Mouse (Mus musculus) megakaryocyte-erythroid progenitor cell, adult 5-6 weeks (primary cell): Measurements from ENCODE around the gene 1700024P04Rik. TPM values are rescaled to one million over a fixed set of nuclear protein-coding genes. Genes with fewer than 3 reads are reported as not detected.

ENCODE experiments used
- ATAC-seq: replicated peaks from 2 replicates; pipeline ENCODE4 v1.8.0; 2016; ENCODE audit warnings: mild to moderate bottlenecking, inconsistent platforms; ENCODE audit not compliant: severe bottlenecking, poor library complexity, low FRiP score, low TSS enrichment
- total RNA-seq, 2 experiments: library from RNA; stranded (forward) in 1 of 2; stranded (reverse) in 1 of 2; fragments of 200-1000, 215-1000 nt in 1 of 2; fragments of >200 nt in 1 of 2; fragmentation: Nextera tagmentation in 1 of 2; gene quantifications; 2 replicates each; pipeline ENCODE4 v1.2.3; 2014 to 2017

Gene 1700024P04Rik
- total RNA-seq, 2 experiments from 2014 or later = not detected

DNA sequence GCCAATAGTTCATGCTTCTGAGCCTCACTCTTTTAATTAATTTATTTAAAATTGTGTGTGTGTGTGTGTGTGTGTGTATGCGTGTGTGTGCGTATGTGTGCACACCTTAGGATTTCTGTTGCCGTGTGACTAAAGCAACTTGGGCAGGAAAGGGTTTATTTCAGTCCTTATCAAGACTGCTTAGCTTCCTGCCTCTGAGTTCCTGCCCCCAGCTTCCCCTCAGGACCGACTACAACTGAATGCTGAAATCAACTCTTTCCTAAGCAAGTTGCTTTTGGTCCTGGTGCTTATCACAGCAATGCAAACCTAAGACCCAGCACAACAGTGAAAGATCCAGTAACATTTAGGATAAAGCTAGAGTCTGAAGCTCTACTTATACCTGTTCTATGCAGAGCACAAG, 15.8 kb downstream of the 1700024P04Rik start:
- no peak for ATAC-seq

DNA sequence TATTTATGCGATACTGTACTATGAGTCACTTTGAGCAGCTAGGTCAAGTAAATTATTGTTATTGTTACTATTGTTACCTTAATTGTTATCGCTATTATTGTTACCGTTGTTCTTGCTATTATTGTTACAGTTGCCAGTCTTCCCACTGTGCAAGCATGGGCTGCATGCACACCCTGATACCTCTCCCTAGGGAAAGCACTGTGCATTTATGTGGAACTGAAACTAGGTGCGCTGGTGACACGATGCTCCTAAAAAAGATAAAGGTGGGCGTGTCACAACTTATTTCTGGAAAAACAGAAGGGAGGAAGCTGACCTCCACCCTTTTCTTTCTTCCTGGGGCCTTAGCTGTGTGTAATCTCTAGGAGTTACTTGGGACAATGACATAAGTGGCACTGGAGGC, 16.4 kb downstream of the 1700024P04Rik start:
- ATAC-seq = no peak

DNA sequence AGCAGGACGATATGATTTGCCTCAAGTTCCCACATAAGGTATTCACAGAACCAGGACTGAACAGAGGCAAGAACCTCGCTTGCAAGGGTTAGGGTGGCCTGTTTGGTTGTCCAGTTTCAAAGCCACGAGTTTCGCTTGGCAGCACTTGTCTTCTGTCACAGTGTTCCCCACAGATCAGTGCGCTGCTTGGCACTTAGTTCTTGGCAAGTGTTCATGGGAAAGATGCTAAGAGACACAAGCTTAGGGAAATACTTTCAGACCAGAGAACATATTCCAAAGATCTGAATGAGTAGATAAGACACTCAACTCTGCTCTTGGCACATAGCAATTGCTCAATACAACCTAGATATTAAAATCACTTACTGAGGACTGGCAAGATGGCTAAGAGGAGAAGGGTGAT, 17.8 kb downstream of the 1700024P04Rik start:
- no peak for ATAC-seq

DNA sequence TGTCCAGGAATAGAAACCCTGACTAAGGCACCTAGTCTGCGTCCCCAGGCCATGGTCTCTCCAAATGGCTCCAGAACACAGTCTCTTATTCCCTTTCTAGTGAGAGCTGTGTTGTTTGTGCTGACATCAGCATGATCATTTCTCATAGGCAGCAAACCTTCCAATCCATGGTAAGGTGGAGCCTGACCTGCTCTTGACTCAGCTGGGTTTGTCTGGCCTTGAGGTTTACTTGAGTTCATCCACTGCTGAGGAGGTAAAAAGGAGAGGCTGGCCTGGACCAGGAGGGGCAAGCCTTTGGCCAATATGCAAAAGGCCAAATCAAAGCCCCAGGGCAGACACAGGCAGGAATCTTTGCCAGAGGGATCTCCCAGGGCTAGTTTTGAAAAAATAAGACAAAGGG, 20.8 kb downstream of the 1700024P04Rik start:
- no peak for ATAC-seq

DNA sequence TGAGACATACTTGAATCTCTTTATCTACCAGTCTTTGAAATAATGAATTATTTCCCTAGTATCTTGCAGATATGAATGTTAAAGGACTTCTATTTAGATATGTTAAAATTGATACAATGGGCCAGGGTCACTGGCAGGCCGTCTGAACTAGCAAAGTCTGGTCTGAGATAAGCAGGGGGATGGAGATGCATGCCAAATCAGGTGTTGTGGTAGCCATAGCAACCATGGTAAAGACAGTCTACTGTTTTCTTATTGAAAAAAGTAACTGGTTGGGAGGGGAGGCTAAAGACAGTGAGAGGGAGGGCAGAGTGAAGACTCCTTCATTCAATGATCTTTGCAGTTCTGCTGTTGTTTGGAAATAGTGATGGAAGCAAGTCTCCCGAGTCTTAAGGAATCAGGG, 26.2 kb downstream of the 1700024P04Rik start:
- ATAC-seq = no peak

DNA sequence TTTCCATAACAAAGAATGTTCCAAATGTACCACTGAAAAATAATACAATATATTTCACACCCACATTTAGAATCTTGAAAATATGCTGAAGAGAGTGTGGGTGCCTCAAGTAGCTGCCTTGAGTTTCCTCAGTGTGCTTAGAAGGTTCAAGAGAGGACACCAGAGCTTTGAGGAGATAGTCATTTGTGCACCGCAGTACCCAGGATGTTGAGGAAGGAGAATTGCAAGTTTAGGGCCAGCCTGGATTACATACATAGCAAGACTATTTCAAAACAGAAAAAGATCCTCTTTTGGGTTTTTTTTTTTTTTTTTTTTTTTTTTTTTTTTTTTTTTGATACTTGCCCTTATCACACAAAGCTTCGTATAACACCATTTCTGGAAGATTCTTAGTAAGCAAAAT, 28.2 kb downstream of the 1700024P04Rik start:
- ATAC-seq = no peak

DNA sequence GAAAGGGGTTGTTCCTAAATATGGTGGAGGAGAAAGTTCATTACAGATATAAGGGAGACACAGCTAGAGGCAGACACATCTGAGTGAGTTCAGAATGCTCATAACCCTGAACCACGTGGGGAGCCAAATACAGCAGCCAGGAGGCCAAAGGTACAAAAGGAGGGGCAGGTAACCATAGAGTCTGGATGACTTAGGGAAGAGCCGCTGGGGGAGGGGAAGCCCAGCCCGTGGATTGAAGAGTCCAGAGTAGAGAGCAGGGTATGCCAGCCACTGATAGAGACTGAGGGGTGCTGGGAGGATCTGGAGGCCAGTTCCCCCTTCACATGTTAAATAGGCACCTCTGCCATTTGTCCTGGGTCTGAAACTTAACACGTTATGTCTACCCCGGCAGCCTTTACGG, 28.7 kb downstream of the 1700024P04Rik start:
- no peak for ATAC-seq

DNA sequence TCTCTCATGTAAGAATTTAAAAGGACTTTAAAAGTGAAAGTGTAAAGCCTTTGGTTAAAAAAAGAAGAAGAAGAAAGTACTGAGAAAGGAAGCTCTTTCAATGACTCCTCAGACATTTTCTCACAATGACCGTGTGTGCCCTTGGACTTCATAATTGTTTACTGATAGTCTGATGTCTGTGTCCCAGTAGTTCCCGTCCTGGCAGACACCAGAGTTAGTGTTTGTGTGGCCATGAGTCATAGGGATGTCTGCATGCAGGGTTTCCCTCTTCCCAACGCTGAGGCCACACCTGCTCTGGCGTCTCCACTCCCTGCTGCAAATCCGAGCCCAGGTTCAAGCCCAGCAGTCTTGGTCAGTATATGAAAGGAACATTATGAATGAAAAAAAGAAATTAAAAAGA, 29.1 kb downstream of the 1700024P04Rik start:
- no peak for ATAC-seq

DNA sequence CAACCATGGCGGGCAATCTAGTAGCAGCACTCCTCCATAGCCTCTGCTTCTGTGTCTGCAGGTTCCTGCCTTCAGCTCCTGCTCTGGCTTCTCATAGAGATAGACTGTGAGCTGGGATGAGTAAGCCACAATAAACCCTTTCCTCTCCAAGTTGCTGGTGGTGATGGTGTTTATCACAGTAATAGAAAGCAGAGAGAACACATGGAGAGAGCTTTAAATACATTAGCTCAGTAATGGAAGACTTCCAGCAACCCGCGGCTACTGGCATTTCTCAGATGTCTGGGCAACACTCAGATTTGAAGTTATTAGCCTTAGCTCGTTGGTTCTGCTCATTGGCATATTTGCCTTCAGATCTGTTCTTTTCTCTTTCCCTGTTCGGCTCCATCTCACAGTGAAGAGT, 30.5 kb downstream of the 1700024P04Rik start:
- no peak for ATAC-seq

DNA sequence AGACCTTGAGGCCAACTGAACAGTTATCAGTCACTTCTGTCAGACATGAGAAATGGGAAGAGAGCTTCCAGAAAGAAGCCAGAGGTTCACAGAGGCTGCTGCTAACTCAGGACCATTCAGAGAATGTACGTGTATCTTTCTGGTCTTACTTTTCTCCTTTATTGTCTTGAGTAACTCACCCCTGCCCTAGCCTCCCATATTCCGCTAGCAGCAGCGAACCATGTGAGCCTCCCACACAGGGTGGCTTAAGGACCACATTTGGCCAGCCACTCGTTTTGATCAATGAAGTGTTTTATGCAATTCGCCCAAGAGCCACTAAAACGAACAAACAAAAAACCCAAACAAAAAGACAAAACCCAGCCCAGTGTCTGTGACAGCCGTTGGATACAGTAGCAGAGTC, 32.4 kb downstream of the 1700024P04Rik start:
- no peak for ATAC-seq

DNA sequence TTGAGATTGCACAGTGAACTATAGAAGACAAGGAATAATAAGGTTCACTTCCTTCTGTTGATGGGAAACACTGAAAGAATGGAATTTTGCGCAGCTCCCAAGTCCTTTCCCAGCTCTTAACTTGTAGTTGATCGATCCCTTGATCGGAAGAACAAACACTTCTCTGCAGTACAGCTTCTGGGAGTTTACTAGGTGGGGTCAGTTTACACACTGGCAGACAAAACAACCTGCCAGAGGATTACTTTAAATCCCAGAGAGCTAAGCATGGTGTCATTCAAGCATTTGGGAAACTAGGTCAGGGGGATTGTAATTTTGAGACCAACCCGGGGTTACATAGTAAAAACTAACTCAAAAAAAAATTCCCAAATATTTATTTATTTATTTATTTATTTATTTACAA, 36.2 kb downstream of the 1700024P04Rik start:
- no peak for ATAC-seq

DNA sequence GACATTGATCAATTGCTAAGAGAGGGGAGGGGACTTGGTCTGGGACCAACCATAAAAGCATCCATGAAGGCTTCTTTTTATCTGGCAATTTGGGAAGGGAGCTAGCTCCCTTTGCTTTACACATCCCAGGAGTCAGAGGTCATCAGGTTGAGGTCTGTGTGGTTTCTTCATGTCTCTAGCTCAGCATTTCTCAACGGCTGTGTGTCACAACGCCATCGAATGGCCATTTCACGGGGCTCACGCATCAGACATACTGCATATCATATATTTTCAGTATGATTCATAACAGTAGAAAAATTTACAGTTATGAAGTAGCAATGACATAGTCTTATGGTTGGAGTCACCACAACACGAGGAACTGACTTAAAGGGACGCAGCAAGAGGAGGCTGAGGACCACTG, 37.9 kb downstream of the 1700024P04Rik start:
- ATAC-seq = no peak

DNA sequence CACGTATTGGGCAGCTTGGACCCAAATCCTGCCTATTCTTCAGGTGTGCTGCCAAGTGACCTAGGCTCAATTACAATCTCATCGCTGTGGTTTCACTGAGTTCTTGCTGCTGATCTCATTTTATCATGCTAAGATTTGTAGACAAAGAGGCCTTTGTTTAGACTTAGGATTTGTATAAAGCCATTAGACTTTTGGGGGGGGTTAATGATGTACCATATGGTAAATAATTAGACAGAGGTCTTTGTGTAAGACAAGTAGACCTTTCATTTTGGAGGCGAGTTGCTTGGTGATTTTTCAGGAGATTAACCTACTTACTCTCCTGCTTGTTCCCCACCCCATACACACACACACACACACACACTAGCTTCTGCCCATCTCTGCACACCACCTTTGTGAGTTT, 38.5 kb downstream of the 1700024P04Rik start:
- no peak for ATAC-seq

DNA sequence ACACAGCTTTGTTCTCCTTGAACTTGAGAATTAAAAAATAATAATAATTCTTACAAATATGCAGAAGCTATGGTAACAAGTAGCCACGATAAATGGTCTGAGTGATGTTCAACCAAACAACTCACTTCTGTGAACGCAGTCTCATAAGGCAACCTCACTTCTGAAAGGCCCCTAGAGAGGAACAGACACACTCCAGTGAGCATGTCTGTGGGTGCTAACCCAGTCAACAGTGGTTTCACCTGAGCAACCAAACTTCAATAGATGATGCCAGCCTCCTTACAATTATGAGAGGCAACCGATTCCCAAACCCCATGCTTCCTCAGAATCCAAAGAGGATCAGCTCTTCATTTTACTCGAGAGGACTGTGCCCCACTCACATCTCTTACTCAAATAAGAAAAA, 39.0 kb downstream of the 1700024P04Rik start:
- no peak for ATAC-seq

DNA sequence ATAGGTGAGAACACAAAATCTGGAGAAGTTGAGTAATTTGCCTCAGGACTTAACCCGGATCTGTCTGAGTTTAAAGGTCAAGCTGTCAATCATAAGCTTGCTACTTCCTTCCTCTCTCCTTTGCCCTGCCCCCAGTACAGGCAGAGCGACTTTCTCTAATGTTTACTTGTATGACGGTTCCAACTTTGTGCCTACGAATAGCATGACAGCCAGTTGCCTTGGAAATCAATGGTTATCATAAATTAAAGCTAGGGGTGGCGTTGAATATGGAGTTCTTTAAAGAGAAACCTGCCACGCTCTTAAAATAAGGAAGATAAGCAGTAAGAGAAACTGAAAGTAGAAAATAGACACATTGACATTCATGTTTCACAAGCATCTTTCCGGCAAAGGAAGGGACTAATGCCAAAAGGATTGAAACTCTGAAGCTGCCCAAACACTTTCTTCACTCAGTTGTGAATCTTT, 39.7 kb downstream of the 1700024P04Rik start:
- peak; percentile 92 for ATAC-seq

DNA sequence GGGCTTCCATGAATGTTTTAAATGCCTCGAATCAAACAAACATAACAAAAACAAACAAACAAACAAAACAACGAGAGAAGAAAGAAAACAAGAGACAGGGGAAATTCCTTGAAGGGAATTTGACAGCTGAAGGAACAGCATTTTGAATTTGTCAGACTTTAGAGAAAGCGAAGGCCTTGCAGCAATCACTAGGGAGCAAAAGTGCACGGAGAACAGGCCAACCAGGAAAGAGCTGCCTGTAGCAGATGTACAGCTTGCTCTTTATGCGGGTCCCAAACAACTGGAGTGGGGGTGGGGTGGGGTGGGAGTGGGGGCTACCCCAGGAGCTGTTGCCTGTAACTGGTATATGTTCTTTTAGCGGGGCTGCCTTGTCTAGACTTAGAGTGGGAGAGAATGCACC, 42.0 kb downstream of the 1700024P04Rik start:
- no peak for ATAC-seq

DNA sequence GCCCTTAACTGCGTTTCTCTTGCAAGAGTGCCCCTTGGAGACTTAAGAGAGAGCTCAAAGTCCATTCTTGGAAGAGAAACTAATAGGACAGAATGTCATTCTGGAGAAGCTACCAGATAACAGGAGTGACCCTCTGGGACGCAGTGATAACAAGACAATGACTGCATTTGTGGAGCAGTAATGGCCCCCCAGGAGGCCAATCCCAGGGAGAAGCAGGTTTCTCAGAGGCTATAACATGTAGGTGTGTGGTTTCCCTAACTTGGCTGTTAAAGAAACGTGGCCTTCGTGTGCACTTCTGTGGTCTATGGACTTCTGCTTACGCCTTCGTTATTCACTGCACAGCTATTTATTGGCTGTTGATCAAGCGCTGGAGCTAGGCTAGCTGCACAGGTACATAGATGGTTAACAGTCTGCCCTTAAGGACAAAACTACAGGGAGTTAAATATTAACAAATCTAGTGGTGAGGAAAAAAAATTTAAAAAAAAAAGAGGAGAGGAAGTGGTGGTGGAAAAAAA, 42.5 kb downstream of the 1700024P04Rik start:
- no peak for ATAC-seq

DNA sequence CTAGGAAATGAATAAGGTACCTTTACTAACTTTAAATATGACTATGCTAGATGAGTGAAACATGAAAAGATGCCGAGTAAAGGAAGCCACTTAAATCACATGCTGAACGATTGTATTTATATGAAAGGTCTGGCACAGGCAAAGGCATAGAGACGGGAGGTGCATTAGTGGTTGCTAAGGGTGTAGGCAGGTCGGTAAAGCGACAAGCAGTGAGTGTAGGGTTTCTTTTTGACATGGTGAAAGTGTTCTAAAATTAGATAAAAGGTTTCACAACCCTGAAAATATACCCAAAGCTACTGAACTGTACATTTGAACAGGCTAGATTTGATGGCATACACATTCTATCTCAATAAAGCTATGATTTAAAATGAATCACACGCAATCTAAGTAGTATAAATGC, 47.3 kb downstream of the 1700024P04Rik start:
- no peak for ATAC-seq
